Mouse (Mus musculus) hematopoietic stem cell, adult 5-6 weeks (primary cell): Measurements from ENCODE around the gene Thbd. TPM values are rescaled to one million over a fixed set of nuclear protein-coding genes. Genes with fewer than 3 reads are reported as not detected.

Source experiments
- ATAC-seq, 2 experiments: fragments of 125-278 bp in 1 of 2; replicated peaks in 1 of 2; 2 replicates each; pipeline ENCODE4 v1.8.0; 2016 to 2017; ENCODE audit warnings: inconsistent platforms in 2 of 2, mild to moderate bottlenecking in 2 of 2, moderate number of reproducible peaks in 2 of 2, low read depth in 1 of 2, moderate TSS enrichment in 1 of 2; ENCODE audit not compliant: low FRiP score in 2 of 2, poor library complexity in 2 of 2, severe bottlenecking in 2 of 2, insufficient read depth in 1 of 2, low TSS enrichment in 1 of 2
- total RNA-seq: library from RNA; stranded (forward); fragments of 172-1452, 232-1000 nt; gene quantifications from 2 replicates; pipeline ENCODE4 v1.2.3, GENCODE M21; 2017

Thbd gene
- total RNA-seq, 1 experiment from 2014 or later, result 10.5 TPM

GRCm38 (mm10) chr2:148364536-148364935, 43.5 kb downstream of the Thbd start:
- no peak for ATAC-seq

DNA sequence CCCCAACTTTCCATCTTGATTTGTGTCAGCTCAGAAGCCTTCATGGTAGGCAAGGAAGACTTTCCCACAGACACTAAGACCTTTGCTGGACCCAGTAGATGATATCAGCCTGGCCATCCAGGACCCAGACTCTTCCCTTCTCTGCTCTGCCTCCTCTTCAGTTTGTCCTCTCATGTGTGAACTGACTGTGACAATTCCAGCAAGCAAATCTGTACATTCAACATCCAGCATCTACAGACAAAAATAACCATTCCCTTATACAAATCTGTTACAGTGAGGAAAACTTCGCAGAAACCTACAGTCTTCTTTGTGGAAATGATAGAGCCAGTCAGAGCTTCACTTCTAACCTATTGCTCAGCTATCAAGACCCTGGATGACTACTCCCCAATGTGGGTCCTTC, 50.8 kb downstream of the Thbd start:
- ATAC-seq, result no peak

Other genes with a start within 250 kb of the Thbd start
- not detected in 2 replicates for gene Sstr4, start 12.8 kb downstream of the Thbd start, total RNA-seq
- 145 and 146 TPM in 2 replicates for gene Cd93, start 35.4 kb upstream of the Thbd start, total RNA-seq